Mouse (Mus musculus) forebrain, postnatal 0 days (tissue): ENCODE measurements at regions not wholly inside any gene's neighbourhood (a gene's known extent, or its start where the extent isn't known, plus 50 kb on each side); places are given as distances from the start of the nearest gene placed in this dataset.

Experiments
- ATAC-seq: fragments of 200-750 bp; cut with Nextera tagmentation; 2 replicates; pipeline ENCODE4 v1.8.0; 2017; ENCODE audit warnings: mild to moderate bottlenecking, moderate library complexity
- DNase-seq: peaks from one replicate; pipeline ENCODE4 v3.0.0-alpha.2; 2015
- H3K27ac ChIP-seq: fragments of 300-500 bp; sonication (generic); 2 replicates; pipeline ENCODE4 v1.5.1; 2014; ENCODE audit warnings: low read depth, mild to moderate bottlenecking, antibody characterized with exemption, low read length, moderate library complexity, mixed read lengths
- H3K27me3 ChIP-seq: fragments of 300-500 bp; sonication (generic); 2 replicates; pipeline ENCODE4 v1.6.1; 2014; ENCODE audit warnings: mild to moderate bottlenecking, low read length, mixed read lengths; ENCODE audit not compliant: insufficient read depth
- H3K36me3 ChIP-seq: fragments of 300-500 bp; sonication (generic); 2 replicates; pipeline ENCODE4 v1.6.1; 2014; ENCODE audit warnings: mild to moderate bottlenecking, moderate library complexity; ENCODE audit not compliant: insufficient read depth
- H3K4me1 ChIP-seq: fragments of 300-500 bp; sonication (generic); 2 replicates; pipeline ENCODE4 v1.6.1; 2014; ENCODE audit warnings: antibody characterized with exemption; ENCODE audit not compliant: insufficient read depth
- H3K4me2 ChIP-seq: fragments of 300-500 bp; sonication (generic); 2 replicates; pipeline ENCODE4 v1.6.1; 2014; ENCODE audit warnings: low read depth, mild to moderate bottlenecking, moderate library complexity
- H3K4me3 ChIP-seq: fragments of 300-500 bp; sonication (generic); 2 replicates; pipeline ENCODE4 v1.5.1; 2014; ENCODE audit warnings: low read depth, low read length, mixed read lengths
- H3K9ac ChIP-seq: fragments of 300-500 bp; sonication (generic); 2 replicates; pipeline ENCODE4 v1.6.1; 2014; ENCODE audit warnings: mild to moderate bottlenecking
- H3K9me3 ChIP-seq: fragments of 300-500 bp; sonication (generic); 2 replicates; pipeline ENCODE4 v1.6.1; 2016; ENCODE audit warnings: low read length
- CTCF ChIP-seq: sonication (generic); IDR thresholded peaks from 2 replicates; pipeline ENCODE4 v1.5.1; 2016; ENCODE audit warnings: antibody characterized with exemption, control low read depth, low read depth
- WGBS: fragments of 180-500 bp; shearing (Covaris S2); extraction: QIAGEN DNeasy Blood & Tissue Kit; methylation state at CpG from one replicate; pipeline ENCODE4 v1.1.7; 2014; 5-methylcytosine and 5-hydroxymethylcytosine counted together

DNA sequence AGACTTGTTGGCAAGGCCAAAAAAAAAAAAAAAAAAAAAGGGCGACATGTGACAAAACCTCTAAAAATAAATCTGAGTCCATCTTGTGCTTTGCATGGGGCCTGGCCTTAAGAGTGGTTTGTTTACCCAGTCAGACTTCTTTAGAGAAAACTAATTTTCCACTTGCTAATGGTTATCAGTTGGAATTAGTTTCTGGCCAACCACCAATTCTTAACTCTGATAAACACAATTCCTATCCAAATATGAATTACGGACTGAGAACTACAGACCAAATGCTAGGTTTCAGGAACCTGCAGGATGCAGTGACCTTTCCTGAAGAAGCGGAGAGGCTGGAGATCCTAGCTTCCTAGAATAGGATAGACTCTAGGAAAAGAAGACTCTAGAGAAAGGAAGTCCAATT is 79.4 kb downstream of the Thnsl1 start:
- H3K9ac ChIP-seq = no peak overlapping the region
- WGBS = 88% methylated on average over 3 of the region's 3 CpGs
- DNase-seq = no peak

DNA sequence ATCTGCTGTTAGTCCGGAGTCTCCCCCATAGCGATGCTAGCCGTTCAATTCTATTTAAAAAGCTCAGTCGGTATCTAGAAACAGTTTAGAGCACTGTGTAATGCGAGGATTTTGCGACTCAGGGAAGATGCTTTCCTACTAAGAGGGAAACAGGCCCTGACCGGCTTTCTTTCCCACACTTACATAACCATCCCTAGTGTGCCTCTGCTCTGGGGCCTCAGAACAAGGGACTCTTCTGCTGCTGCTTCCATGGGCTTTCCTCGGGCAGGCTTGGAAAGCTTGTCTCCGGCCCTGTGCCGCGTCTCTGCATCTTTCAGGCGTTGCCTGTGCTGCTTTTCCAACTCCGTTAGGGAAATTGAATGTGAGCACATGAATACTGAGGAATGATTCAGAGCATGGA is 79.6 kb upstream of the Gpr158 start:
- WGBS = 76% methylated on average over 13 of the region's 13 CpGs
- Histone ChIP-seq H3K4me1 (peaks cover 11% of the 10 kb centered on the region; the same call in 1 of the 2 replicates), H3K4me2 (no peak overlapping the region), H3K9ac (no peak overlapping the region), H3K9me3 (0 out of 2 replicates have a peak, but pooled peaks cover 3% of the 10 kb centered on the region), H3K36me3 (no peaks in the 10 kb centered on the region), H3K27me3 (no peaks in the 10 kb centered on the region), H3K4me3 (no peak overlapping the region), H3K27ac (no peak overlapping the region)
- DNase-seq (peak; percentile 7), ATAC-seq (no peak)
- TF ChIP-seq CTCF = no peak

More for the DNA sequence above, 79.4 kb downstream of the Thnsl1 start:
- TF ChIP-seq CTCF = no peak
- H3K27ac ChIP-seq = no peak overlapping the region
- H3K27me3 ChIP-seq = no peaks in the 10 kb centered on the region
- no peak overlapping the region for H3K4me2 ChIP-seq
- H3K36me3 ChIP-seq = no peaks in the 10 kb centered on the region
- 0 out of 2 replicates have a peak, but pooled peaks cover 6% of the 10 kb centered on the region for H3K4me1 ChIP-seq
- 0 out of 2 replicates have a peak, but pooled peaks cover 3% of the 10 kb centered on the region for H3K9me3 ChIP-seq
- ATAC-seq = no peak
- no peak overlapping the region for H3K4me3 ChIP-seq

DNA sequence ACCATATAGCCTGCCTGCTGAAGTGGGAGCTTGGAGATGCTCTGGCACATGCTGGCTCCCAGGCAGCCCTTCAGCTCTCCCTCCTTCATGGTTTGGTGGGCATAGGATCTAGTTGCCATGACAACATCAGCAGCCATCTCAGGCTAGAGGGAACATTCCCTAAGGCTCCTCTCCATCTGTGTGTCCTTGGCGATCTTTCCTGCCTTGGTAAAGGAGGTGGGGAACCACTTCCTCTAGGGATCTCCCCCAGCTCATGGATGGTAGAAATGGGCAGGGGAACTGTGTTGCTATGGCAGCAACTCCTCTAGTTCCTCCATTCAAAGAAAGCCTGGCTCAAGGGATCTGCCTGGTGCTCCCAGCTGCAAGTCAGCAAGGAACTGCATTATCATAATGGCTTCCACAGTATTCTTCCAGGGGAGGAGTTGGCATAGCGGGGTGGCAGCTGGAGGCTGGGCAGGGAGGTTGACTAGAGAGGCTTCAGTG is 74.6 kb upstream of the Gpr158 start:
- H3K9ac ChIP-seq = no peak overlapping the region
- TF ChIP-seq CTCF = no peak
- peaks cover 13% of the 10 kb centered on the region for H3K4me1 ChIP-seq
- peak; percentile 96 for ATAC-seq
- no peak overlapping the region for H3K4me3 ChIP-seq
- WGBS = 18% methylated on average over 2 of the region's 2 CpGs
- no peaks in the 10 kb centered on the region for H3K9me3 ChIP-seq
- no peaks in the 10 kb centered on the region for H3K36me3 ChIP-seq
- H3K27me3 ChIP-seq = no peaks in the 10 kb centered on the region
- no peak overlapping the region for H3K4me2 ChIP-seq
- peak; percentile 79 for DNase-seq
- 0 out of 2 replicates have a peak overlapping the region, but pooled peaks have one; percentile 21 for H3K27ac ChIP-seq

DNA sequence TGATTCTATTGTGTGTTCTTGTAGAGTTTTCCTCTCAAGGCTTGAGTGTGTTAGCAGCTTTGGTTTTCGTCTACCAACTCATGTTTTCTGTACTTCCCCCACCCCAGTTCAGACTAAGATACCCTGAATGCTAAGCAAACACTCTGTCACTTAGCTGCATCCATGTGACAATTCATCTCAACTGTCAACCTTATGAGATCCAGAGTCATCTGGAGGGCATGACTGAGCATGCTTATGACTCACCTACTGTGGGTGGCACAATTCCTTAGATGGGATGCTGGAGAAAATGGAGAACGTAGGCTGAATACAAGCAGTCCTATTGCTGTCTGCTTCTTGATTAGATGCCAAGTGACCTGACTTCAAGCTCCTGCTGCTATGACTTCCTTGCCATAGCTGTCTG is 73.3 kb upstream of the Gpr158 start:
- H3K9ac ChIP-seq = no peak overlapping the region

DNA sequence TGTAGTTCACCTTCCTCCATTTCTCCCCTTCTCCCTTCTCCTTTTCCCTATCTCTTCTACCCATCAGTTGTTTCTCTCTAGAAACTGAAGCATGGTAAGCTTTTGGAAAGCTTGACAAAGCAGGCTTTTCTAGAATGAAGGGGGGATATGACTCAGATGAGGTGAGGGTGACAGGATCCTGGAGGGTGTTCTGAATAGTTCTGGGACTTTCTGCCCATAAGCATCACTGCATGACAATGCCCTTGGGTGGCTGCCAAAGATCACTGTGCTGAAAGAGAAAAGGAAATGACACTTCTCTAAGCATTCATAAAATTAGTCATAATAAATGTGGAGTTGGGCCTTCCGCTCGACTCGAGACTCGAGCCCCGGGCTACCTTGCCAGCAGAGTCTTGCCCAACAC is 67.7 kb upstream of the Gpr158 start:
- no peaks in the 10 kb centered on the region for H3K36me3 ChIP-seq
- H3K4me2 ChIP-seq = no peak overlapping the region
- ATAC-seq (no peak), DNase-seq (no peak)
- no peak for TF ChIP-seq CTCF
- H3K27ac ChIP-seq = no peak overlapping the region
- H3K9me3 ChIP-seq = no peaks in the 10 kb centered on the region
- H3K4me3 ChIP-seq = no peak overlapping the region
- 91% methylated on average over 5 of the region's 5 CpGs for WGBS
- no peak overlapping the region for H3K9ac ChIP-seq
- H3K4me1 ChIP-seq = no peaks in the 10 kb centered on the region
- H3K27me3 ChIP-seq = no peaks in the 10 kb centered on the region

More for the DNA sequence above, 73.3 kb upstream of the Gpr158 start:
- ATAC-seq = no peak
- H3K4me3 ChIP-seq = no peak overlapping the region
- TF ChIP-seq CTCF = no peak
- no peaks in the 10 kb centered on the region for H3K9me3 ChIP-seq
- H3K27ac ChIP-seq = no peak overlapping the region
- no peak for DNase-seq
- no peaks in the 10 kb centered on the region for H3K36me3 ChIP-seq
- H3K27me3 ChIP-seq = no peaks in the 10 kb centered on the region
- WGBS = 60% methylated on average over 2 of the region's 2 CpGs
- H3K4me2 ChIP-seq = no peak overlapping the region
- H3K4me1 ChIP-seq = peaks cover 13% of the 10 kb centered on the region
